Mouse (Mus musculus): ENCODE measurements around the gene Gm19935. TPM values are rescaled to one million over a fixed set of nuclear protein-coding genes. Genes with fewer than 3 reads are reported as not detected.

Gene Gm19935
- polyA plus RNA-seq, 1 experiment, result 4.1 TPM

DNA sequence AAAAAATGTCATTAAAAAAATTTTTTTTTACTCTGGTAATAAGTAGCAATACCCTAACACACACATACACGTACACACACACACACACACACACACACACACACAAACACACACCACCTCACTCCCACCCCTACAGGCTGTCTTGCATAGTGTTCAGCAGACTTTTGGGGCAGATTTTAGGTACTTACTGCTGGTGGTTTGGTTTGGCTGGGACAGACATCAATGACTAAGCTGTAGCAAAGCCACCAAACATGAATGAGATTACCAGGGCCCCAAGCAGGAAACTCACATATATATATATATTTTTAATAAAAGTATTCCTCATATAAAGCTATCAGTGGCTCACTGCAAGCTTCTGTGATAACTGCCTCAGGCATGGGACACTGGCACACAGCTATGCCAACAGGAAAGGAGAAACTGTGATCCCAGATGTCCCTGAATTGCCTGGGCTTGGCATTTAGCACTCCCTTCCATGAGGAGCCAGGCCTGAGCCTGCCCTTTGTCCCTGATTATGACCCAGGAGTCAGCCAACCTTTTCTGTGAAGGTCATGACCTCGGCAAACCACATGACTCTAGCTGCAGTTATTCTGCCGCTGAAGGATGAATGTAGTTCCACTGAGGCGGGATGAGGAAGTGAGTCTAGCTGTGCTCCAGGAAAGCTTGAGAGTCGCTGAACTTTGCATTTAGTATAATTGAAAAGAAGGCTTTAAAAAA is 15.5 kb upstream of the Gm19935 start:
- TF ChIP-seq CTCF (IDR thresholded peaks at IDR 0.05; ENCODE audit: extremely low read depth, insufficient read depth, low read length) (no peak), POLR2A (IDR thresholded peaks at IDR 0.05; ENCODE audit: extremely low read depth, insufficient read depth, low read length) (no peak)
- no peak overlapping the region for H3K4me3 ChIP-seq (ENCODE audit: insufficient read depth, low read length)

DNA sequence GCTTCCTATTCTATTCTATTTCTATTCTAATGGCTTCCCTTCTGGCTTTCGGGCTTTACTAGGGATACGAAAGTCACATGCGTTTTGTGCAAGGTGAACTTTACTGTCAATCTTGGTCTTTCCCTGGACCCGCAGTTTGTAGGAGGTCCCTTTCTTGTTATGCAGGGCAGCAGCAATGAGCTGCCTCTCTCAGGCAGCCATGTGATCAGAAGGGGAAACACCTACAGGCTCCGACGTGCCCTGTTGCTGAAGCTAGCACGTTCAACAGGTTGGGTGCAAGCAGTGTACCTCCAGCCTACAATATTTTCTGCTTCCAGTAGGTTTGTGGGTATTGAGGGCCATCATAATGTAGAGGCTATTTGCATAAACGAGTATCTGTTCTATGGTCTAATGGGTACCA is 13.8 kb upstream of the Gm19935 start:
- H3K27ac ChIP-seq (ENCODE audit: insufficient read depth, low read length), result no peak overlapping the region
- TF ChIP-seq POLR2A (IDR thresholded peaks at IDR 0.05; ENCODE audit: extremely low read depth, insufficient read depth, low read length), result no peak
- no peak for TF ChIP-seq CTCF (IDR thresholded peaks at IDR 0.05; ENCODE audit: extremely low read depth, insufficient read depth, low read length)
- H3K4me3 ChIP-seq (ENCODE audit: insufficient read depth, low read length), result no peak overlapping the region
- H3K4me1 ChIP-seq (ENCODE audit: control insufficient read depth, insufficient read depth, low read length), result peaks cover 1% of the 10 kb centered on the region; the same call in 1 of the 2 replicates

More for the DNA sequence above, 15.5 kb upstream of the Gm19935 start:
- Histone ChIP-seq H3K27ac (ENCODE audit: insufficient read depth, low read length) (no peak overlapping the region), H3K4me1 (ENCODE audit: control insufficient read depth, insufficient read depth, low read length) (peaks cover 1% of the 10 kb centered on the region; the same call in 1 of the 2 replicates)

DNA sequence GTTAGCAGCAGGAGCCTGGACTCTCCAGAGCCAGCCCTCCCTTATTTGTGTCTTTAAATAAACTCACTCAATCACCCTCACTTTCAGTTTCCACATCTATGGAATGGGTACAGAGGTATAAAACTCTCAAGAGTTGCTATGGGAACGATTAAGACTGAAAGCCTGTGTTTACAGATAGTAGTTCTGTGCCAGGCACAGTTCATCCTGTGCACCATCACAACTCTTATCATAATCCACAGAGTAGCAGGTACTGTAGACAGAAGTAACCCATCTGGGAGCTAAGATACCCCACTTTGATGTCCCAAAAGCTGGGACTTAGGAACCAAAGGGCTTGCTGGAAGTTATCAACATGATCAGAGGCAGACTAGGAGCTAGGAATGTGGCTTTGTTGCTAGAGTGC is 12.6 kb upstream of the Gm19935 start:
- H3K27ac ChIP-seq (ENCODE audit: insufficient read depth, low read length), result no peak overlapping the region
- TF ChIP-seq CTCF (IDR thresholded peaks at IDR 0.05; ENCODE audit: extremely low read depth, insufficient read depth, low read length), result no peak
- no peak for TF ChIP-seq POLR2A (IDR thresholded peaks at IDR 0.05; ENCODE audit: extremely low read depth, insufficient read depth, low read length)
- H3K4me3 ChIP-seq (ENCODE audit: insufficient read depth, low read length), result peak overlapping the region; percentile 78

DNA sequence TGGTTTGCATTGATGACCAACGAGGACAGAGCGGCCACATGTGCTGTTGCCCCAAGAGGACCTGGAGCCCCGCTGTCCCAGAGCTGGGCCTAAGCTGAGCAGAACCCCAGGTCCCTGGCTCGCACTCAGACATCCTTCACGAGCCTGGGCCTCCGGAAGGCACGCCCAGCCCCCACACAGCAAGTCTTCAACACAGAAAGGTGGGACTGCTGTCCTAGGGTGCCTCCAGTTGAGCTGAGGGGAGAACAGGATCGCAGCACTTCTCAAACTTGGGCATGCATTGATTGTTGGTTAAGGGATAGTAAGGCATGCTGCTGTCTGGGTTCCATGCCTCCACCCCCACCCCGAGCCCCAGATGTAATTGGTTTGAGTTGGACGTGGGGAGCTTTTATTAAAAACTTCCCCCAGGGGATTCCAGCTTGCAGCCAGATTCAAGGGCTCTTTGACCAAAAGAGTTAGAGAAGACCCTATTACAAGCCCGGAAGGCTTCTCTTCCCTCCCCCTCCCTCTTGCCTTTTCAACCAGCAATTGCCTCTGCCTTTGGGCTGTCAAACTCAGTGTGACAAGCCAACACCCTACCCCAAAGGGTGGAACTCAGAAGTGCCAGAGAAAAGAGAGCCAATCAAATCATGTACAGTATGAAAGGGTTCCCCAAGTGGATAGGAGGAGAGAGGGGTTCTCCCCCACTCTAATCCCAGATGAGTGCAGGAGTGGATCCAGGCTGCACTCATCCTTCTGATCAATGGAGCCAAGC is 12.0 kb upstream of the Gm19935 start:
- peak overlapping the region; percentile 78 for H3K4me3 ChIP-seq (ENCODE audit: insufficient read depth, low read length)
- H3K27ac ChIP-seq (ENCODE audit: insufficient read depth, low read length), result peak overlapping the region; percentile 74
- H3K4me1 ChIP-seq (ENCODE audit: control insufficient read depth, insufficient read depth, low read length), result peaks cover 1% of the 10 kb centered on the region; the same call in 1 of the 2 replicates
- TF ChIP-seq POLR2A (IDR thresholded peaks at IDR 0.05; ENCODE audit: extremely low read depth, insufficient read depth, low read length), result no peak
- TF ChIP-seq CTCF (IDR thresholded peaks at IDR 0.05; ENCODE audit: extremely low read depth, insufficient read depth, low read length), result no peak

More for the DNA sequence above, 12.6 kb upstream of the Gm19935 start:
- H3K4me1 ChIP-seq (ENCODE audit: control insufficient read depth, insufficient read depth, low read length), result peaks cover 1% of the 10 kb centered on the region; the same call in 1 of the 2 replicates

DNA sequence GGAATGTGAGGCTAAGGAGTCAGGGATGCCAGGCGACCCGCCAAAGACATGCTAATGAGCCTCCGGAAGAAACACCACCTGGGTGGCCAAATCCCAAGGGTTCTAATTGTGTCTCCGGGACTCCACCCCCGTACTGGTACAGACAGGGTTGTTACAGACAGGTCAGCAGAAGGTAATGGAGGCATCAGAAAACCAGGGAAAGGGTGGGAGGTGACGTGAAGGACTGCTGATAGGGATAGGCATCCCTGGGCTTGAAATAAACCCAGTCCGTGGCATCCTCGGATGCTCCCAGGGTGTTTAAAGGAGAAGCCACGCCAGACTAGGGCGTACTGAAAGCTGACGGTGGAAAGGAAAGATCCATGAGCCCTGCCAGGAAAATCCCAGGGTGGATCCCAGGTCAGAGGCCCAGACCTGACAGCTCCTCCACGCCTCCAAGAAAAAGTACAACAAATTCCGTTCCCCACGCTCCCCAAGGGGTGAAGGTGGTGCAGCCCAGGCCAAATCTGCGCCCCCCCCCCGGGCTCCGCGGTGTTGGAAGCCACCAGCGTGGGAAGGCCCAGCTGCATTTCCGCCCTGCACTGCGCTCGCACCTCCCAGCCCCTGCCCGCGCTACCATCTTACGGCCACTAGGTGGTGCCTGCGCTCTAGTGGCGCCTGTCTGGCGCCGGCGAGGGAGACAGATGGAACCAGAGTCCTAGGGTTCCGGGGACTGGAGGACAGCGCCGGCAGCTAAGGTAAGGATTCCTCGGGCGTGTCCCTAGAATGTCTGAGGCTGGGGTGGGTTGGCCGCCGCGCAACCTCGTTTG is 11.2 kb upstream of the Gm19935 start, which contains the start of gene Chd9:
Gene Chd9 (plus strand): TSS at position 172 of the 806 bp plus-strand sequence.
- H3K4me1 ChIP-seq (ENCODE audit: control insufficient read depth, insufficient read depth, low read length), result peaks cover 1% of the 10 kb centered on the region; the same call in 1 of the 2 replicates
- H3K4me3 ChIP-seq (ENCODE audit: insufficient read depth, low read length), result peak within 1 kb of the TSS; percentile 78
- TF ChIP-seq POLR2A (IDR thresholded peaks at IDR 0.05; ENCODE audit: extremely low read depth, insufficient read depth, low read length) (no peak; the same call in 1 of the 2 replicates), CTCF (IDR thresholded peaks at IDR 0.05; ENCODE audit: extremely low read depth, insufficient read depth, low read length) (peak; percentile 87)
- H3K27ac ChIP-seq (ENCODE audit: insufficient read depth, low read length), result peak within 1 kb of the TSS; percentile 74

DNA sequence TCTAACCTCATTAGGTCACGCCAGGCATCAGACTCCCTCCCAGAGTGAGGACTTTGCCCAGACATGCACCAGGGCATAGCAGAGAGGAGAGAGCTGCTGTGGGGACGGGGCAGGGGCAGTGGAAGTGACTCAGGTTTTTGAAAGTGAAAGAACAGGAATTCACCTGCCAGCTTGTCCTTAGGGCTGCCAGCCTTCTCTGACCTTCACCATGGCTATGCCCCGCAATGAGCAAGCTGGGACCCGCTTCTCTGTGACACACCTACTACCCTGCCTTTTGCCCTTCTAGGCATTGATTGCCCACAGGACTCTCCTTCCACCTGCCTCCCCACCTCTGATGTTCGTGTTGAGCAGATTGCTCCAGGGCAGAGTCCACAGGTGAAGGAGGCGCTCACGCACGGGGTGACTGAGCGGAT is 8.3 kb upstream of the Gm19935 start:
- H3K4me3 ChIP-seq (ENCODE audit: insufficient read depth, low read length), result no peak overlapping the region
- no peak overlapping the region for H3K27ac ChIP-seq (ENCODE audit: insufficient read depth, low read length)
- no peak for TF ChIP-seq CTCF (IDR thresholded peaks at IDR 0.05; ENCODE audit: extremely low read depth, insufficient read depth, low read length)
- no peak for TF ChIP-seq POLR2A (IDR thresholded peaks at IDR 0.05; ENCODE audit: extremely low read depth, insufficient read depth, low read length)
- 0 out of 2 replicates have a peak, but pooled peaks cover 1% of the 10 kb centered on the region for H3K4me1 ChIP-seq (ENCODE audit: control insufficient read depth, insufficient read depth, low read length)

DNA sequence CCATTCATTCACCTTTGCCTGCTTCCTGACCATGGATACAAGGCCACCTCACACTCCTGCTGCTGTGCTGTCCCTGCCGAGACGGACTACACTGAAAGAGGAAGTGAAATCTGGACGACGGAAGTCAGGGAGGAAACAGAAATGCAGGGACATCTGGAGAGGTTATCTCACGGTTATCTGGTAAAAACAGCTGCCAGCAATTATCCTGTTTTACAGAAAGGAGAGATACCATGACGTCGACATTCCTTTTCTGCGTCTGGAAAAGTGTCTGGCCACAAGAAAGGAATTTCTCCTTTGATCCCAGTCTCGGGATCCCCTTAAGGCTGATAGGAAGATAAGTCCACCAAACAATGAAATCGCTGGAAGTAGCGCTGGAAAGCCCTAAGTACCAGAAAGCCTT is 5.2 kb upstream of the Gm19935 start:
- H3K4me3 ChIP-seq (ENCODE audit: insufficient read depth, low read length), result no peak overlapping the region
- H3K4me1 ChIP-seq (ENCODE audit: control insufficient read depth, insufficient read depth, low read length), result no peaks in the 10 kb centered on the region
- H3K27ac ChIP-seq (ENCODE audit: insufficient read depth, low read length), result no peak overlapping the region
- TF ChIP-seq CTCF (IDR thresholded peaks at IDR 0.05; ENCODE audit: extremely low read depth, insufficient read depth, low read length) (no peak), POLR2A (IDR thresholded peaks at IDR 0.05; ENCODE audit: extremely low read depth, insufficient read depth, low read length) (no peak)

DNA sequence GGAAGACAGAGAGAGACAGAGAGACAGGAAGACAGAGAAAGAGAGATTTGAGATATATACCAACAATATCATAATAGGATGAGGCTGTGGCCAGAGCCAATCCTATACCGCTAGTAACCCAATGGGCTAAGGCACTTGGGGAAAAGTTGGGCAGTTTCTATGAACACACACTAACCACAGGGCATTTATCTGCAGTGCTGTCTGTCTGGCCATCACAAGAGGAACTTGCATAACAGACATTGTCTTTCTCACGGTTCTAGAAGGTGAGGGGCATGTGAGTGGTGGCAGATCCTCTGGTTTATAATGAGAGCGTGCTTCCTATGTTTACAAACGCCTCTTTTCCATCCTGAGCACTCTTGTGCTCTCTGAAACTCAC is 3.1 kb upstream of the Gm19935 start:
- no peaks in the 10 kb centered on the region for H3K4me1 ChIP-seq (ENCODE audit: control insufficient read depth, insufficient read depth, low read length)
- no peak overlapping the region for H3K4me3 ChIP-seq (ENCODE audit: insufficient read depth, low read length)
- H3K27ac ChIP-seq (ENCODE audit: insufficient read depth, low read length), result no peak overlapping the region
- no peak for TF ChIP-seq POLR2A (IDR thresholded peaks at IDR 0.05; ENCODE audit: extremely low read depth, insufficient read depth, low read length)
- no peak for TF ChIP-seq CTCF (IDR thresholded peaks at IDR 0.05; ENCODE audit: extremely low read depth, insufficient read depth, low read length)
